13 mouse cellular contexts compared by ENCODE assay signal in genomic region chr7:119985279-119985912, GRCm38 (mm10).
DNase-seq lines count a peak whose midpoint lies in the region; ATAC-seq lines count a peak whose summit lies in the region.
"Had no signal": no experiment of that assay in that cellular context is flagged by ENCODE, and none has a peak within 500 bp of the region (broad histone marks: within the 10 kb centered on the region; RNA-seq: fewer than 3 reads in every experiment).

No protein-coding gene starts in this region.

- 0 out of 2 replicates have a peak, but pooled peaks cover 2% of the 10 kb centered on the region for H3K4me1 ChIP-seq in forebrain, embryonic 16.5 days (replicated peaks; ENCODE audit: control insufficient read depth, insufficient read depth, low read length)
- H3K4me1 ChIP-seq in forebrain, embryonic 12.5 days, result no peaks in the 10 kb centered on the region
- no peaks in the 10 kb centered on the region for H3K4me1 ChIP-seq in intestine, embryonic 15.5 days (replicated peaks)
- H3K4me1 ChIP-seq: limb, embryonic 15.5 days had no signal

- 50% methylated on average over 3 of the region's 3 CpGs for WGBS in forebrain, embryonic 16.5 days
- WGBS in forebrain, embryonic 12.5 days, result 70% methylated on average over 3 of the region's 3 CpGs
- 73% methylated on average over 3 of the region's 3 CpGs for WGBS in intestine, embryonic 15.5 days

- H3K9me3 ChIP-seq in forebrain, embryonic 16.5 days (ENCODE audit: control insufficient read depth, low read length), result no peaks in the 10 kb centered on the region
- no peaks in the 10 kb centered on the region for H3K9me3 ChIP-seq in forebrain, embryonic 12.5 days
- no peaks in the 10 kb centered on the region for H3K9me3 ChIP-seq in intestine, embryonic 15.5 days
- H3K9me3 ChIP-seq: limb, embryonic 15.5 days had no signal

- no peaks in the 10 kb centered on the region for H3K27me3 ChIP-seq in forebrain, embryonic 16.5 days (replicated peaks; ENCODE audit: control insufficient read depth, insufficient read depth, low read length)
- H3K27me3 ChIP-seq in forebrain, embryonic 12.5 days, result no peaks in the 10 kb centered on the region
- no peaks in the 10 kb centered on the region for H3K27me3 ChIP-seq in intestine, embryonic 15.5 days (replicated peaks)
- H3K27me3 ChIP-seq: limb, embryonic 15.5 days; Patski had no signal

- peak; percentile 2 for DNase-seq in right cerebral cortex, adult 18-20 months
- DNase-seq in right cerebral cortex, postnatal 14 days, result no peak
- peak; percentile 51 to 60 for DNase-seq in heart, postnatal 10 days
- peak; percentile 21 for DNase-seq in telencephalon, adult 2 months (ENCODE audit: low read depth, low spot score)
- DNase-seq in kidney, adult 9 months, result no peak
- DNase-seq: adrenal gland, postnatal 36 days had no signal

- H3K27ac ChIP-seq in forebrain, embryonic 16.5 days (ENCODE audit: low read length), result no peak overlapping the region
- H3K27ac ChIP-seq in forebrain, embryonic 12.5 days, result no peak overlapping the region
- H3K27ac ChIP-seq in intestine, embryonic 15.5 days, result no peak overlapping the region
- H3K27ac ChIP-seq: limb, embryonic 15.5 days had no signal

- H3K9ac ChIP-seq in forebrain, embryonic 16.5 days (replicated peaks; ENCODE audit: low read depth, low read length), result no peak overlapping the region
- H3K9ac ChIP-seq in forebrain, embryonic 12.5 days, result no peak overlapping the region
- no peak overlapping the region for H3K9ac ChIP-seq in intestine, embryonic 15.5 days
- H3K9ac ChIP-seq: limb, embryonic 15.5 days had no signal

- ATAC-seq in forebrain, embryonic 16.5 days, result peak; percentile 52
- ATAC-seq in forebrain, embryonic 12.5 days (ENCODE audit: low FRiP score), result no peak
- no peak for ATAC-seq in intestine, embryonic 15.5 days
- ATAC-seq: intestine, embryonic 16.5 days; midbrain, embryonic 16.5 days; Patski had no signal

- no peak overlapping the region for H3K4me2 ChIP-seq in forebrain, embryonic 16.5 days (ENCODE audit: low read length)
- no peak overlapping the region for H3K4me2 ChIP-seq in forebrain, embryonic 12.5 days
- H3K4me2 ChIP-seq in intestine, embryonic 15.5 days (replicated peaks), result no peak overlapping the region
- H3K4me2 ChIP-seq: limb, embryonic 15.5 days had no signal

- no peaks in the 10 kb centered on the region for H3K36me3 ChIP-seq in forebrain, embryonic 16.5 days (ENCODE audit: control insufficient read depth, insufficient read depth)
- H3K36me3 ChIP-seq in forebrain, embryonic 12.5 days (replicated peaks), result no peaks in the 10 kb centered on the region
- no peaks in the 10 kb centered on the region for H3K36me3 ChIP-seq in intestine, embryonic 15.5 days
- H3K36me3 ChIP-seq: limb, embryonic 15.5 days had no signal

- intact Hi-C loops in heart, postnatal 10 days (cut with DNase I), result no loop called here

- no peak overlapping the region for H3K4me3 ChIP-seq in forebrain, embryonic 16.5 days (replicated peaks; ENCODE audit: low read length)
- H3K4me3 ChIP-seq in forebrain, embryonic 12.5 days (replicated peaks), result no peak overlapping the region
- H3K4me3 ChIP-seq in intestine, embryonic 15.5 days (replicated peaks), result no peak overlapping the region
- H3K4me3 ChIP-seq: limb, embryonic 15.5 days had no signal

Comparison
In these comparisons a context has a peak if more than half of its experiments do, and no peak if none do; other contexts are left out.
1. DNase-seq: peak in right cerebral cortex, adult 18-20 months (single experiment), heart, postnatal 10 days (2 of 2) and telencephalon, adult 2 months (single experiment); none in right cerebral cortex, postnatal 14 days (single experiment) and kidney, adult 9 months (single experiment).